Mouse (Mus musculus) lung, adult 2 months (tissue): ENCODE measurements around the gene Otop1.

Source experiments
- CTCF ChIP-seq: fragments of 200-500 bp; IDR thresholded peaks from 2 replicates; pipeline ENCODE4 v1.5.1; 2011; ENCODE audit warnings: mild to moderate bottlenecking, low read length, control low read depth; ENCODE audit not compliant: insufficient read depth
- POLR2A ChIP-seq: fragments of 200-500 bp; IDR thresholded peaks from 2 replicates; pipeline ENCODE4 v1.6.1; 2011; ENCODE audit warnings: low read depth, mild to moderate bottlenecking, control low read depth, low read length, borderline replicate concordance; ENCODE audit errors: extremely low read depth

GRCm38 (mm10) chr5:38259455-38260106, 16.2 kb upstream of the Otop1 start:
- TF ChIP-seq CTCF (no peak), POLR2A (no peak)
